ENCODE assay signal across 9 mouse cellular contexts in genomic region chr11:68553981-68554471, GRCm38 (mm10). TPM values are rescaled to one million over a fixed set of nuclear protein-coding genes. Genes with fewer than 3 reads are reported as not detected.
A peak's percentile ranks its signal among the peaks of the same experiment; 100 is the strongest.
DNase-seq lines count a peak whose midpoint lies in the region; ATAC-seq lines count a peak whose summit lies in the region.
"Had no signal": no experiment of that assay in that cellular context is flagged by ENCODE, and none has a peak within 500 bp of the region (broad histone marks: within the 10 kb centered on the region; RNA-seq: fewer than 3 reads in every experiment).

No protein-coding gene starts in this region.

- DNase-seq in heart, adult 8-10 months (ENCODE audit: low spot score) = peak; percentile 65
- DNase-seq in heart, postnatal 25 days (ENCODE audit: low spot score) = no peak
- DNase-seq in urinary bladder, postnatal 14 days (ENCODE audit: low spot score) = peak; percentile 42
- no peak for DNase-seq in urinary bladder, postnatal 10 days (ENCODE audit: low spot score)
- DNase-seq in gastrocnemius, postnatal 14 days = peak; percentile 54
- peak; percentile 26 to 39 for DNase-seq in natural killer cell, adult 2 months (ENCODE audit: low spot score in 2 of 2)
- no peak for DNase-seq in cerebellum, adult 11-12 months

- intact Hi-C loops in heart, postnatal 25 days (cut with DNase I) = loop anchor here (2.0 kb wide), 1 partner anchor 69 kb away; no protein-coding TSS in a partner anchor
- intact Hi-C loops in gastrocnemius, postnatal 14 days (cut with DNase I; ENCODE audit: low total_unique reads) = loop anchor here (5.0 to 10.0 kb wide), 2 partner anchors 72 to 251 kb away; no protein-coding TSS in a partner anchor

- ATAC-seq in frontal cortex, adult (ENCODE audit: low TSS enrichment) = no peak

RNA-seq across cellular contexts. Expression of gene Mfsd6l, which starts 2.0 kb away (rescaled TPM):
- total RNA-seq in heart, adult 8-10 months (2022) = under 1 TPM in 3 of 4 experiments, not detected in 1; 0.11 to 0.25 (median 0.16) TPM
- under 1 TPM in 1 of 2 experiments, not detected in 1; 0.11 TPM for total RNA-seq in heart, postnatal 25 days (2021)
- not detected for total RNA-seq in gastrocnemius, postnatal 14 days (2021)

RNA-seq across cellular contexts. Expression of gene Ccdc42, which starts 32.8 kb away (rescaled TPM):
- not detected for total RNA-seq in heart, adult 8-10 months (2022)
- not detected for total RNA-seq in heart, postnatal 25 days (2021)
- under 1 TPM in 1 of 2 experiments, not detected in 1; 0.18 TPM for total RNA-seq in gastrocnemius, postnatal 14 days (2021)
- total RNA-seq: neutrophil, adult 5-6 weeks had no signal

RNA-seq across cellular contexts. Expression of gene Pik3r6, which starts 51.2 kb away (rescaled TPM):
- total RNA-seq in heart, adult 8-10 months (2022) = 1 to 10 TPM; 2.4 to 6.9 (median 3.8) TPM
- 1 to 10 TPM; 4.9 to 5.6 TPM for total RNA-seq in heart, postnatal 25 days (2021)
- total RNA-seq in gastrocnemius, postnatal 14 days (2021) = 1 to 10 TPM; 2.7 to 2.9 TPM

Comparison
In these comparisons a context has a peak if more than half of its experiments do, and no peak if none do; other contexts are left out.
1. DNase-seq: peak in heart, adult 8-10 months (single experiment), urinary bladder, postnatal 14 days (single experiment), gastrocnemius, postnatal 14 days (single experiment) and natural killer cell, adult 2 months (2 of 2); none in heart, postnatal 25 days (single experiment), urinary bladder, postnatal 10 days (single experiment) and cerebellum, adult 11-12 months (single experiment).